18 mouse cellular contexts compared by ENCODE assay signal in genomic region chr9:71150175-71150574, GRCm38 (mm10). TPM values are rescaled to one million over a fixed set of nuclear protein-coding genes. Genes with fewer than 3 reads are reported as not detected.
DNase-seq lines count a peak whose midpoint lies in the region; ATAC-seq and TF ChIP-seq lines count a peak whose summit lies in the region.
"Had no signal": no experiment of that assay in that cellular context is flagged by ENCODE, and none has a peak within 500 bp of the region (broad histone marks: within the 10 kb centered on the region; RNA-seq: fewer than 3 reads in every experiment).

No protein-coding gene starts in this region.

- DNase-seq in liver = peak; percentile 69
- no peak for DNase-seq in liver, postnatal 0 days
- DNase-seq in liver, embryonic 11.5 days (ENCODE audit: low spot score) = no peak
- DNase-seq in cerebellum, adult 9-11 months = no peak
- no peak for DNase-seq in urinary bladder, adult 18-20 months (ENCODE audit: low spot score in 2 of 2)
- DNase-seq: adrenal gland, postnatal 14 days; cerebellum, adult 2 months; cerebellum, postnatal 14 days; heart, adult 2 months had no signal

- no peaks in the 10 kb centered on the region for H3K36me3 ChIP-seq in liver, postnatal 0 days (replicated peaks; ENCODE audit: insufficient read depth, low read length)
- H3K36me3 ChIP-seq in liver, embryonic 11.5 days (ENCODE audit: control insufficient read depth, insufficient read depth, low read length) = no peaks in the 10 kb centered on the region
- no peaks in the 10 kb centered on the region for H3K36me3 ChIP-seq in liver, embryonic 15.5 days (replicated peaks)
- H3K36me3 ChIP-seq in forebrain, embryonic 16.5 days (ENCODE audit: control insufficient read depth, insufficient read depth) = no peaks in the 10 kb centered on the region
- H3K36me3 ChIP-seq: embryonic facial prominence, embryonic 12.5 days; heart, embryonic 12.5 days; hindbrain, embryonic 10.5 days had no signal

- no peak overlapping the region for H3K4me3 ChIP-seq in liver, postnatal 0 days (ENCODE audit: low read depth, low read length)
- H3K4me3 ChIP-seq in liver, embryonic 11.5 days (ENCODE audit: low read depth, low read length) = no peak overlapping the region
- H3K4me3 ChIP-seq in liver, embryonic 15.5 days (replicated peaks) = no peak overlapping the region
- no peak overlapping the region for H3K4me3 ChIP-seq in forebrain, embryonic 16.5 days (replicated peaks; ENCODE audit: low read length)
- H3K4me3 ChIP-seq: embryonic facial prominence, embryonic 12.5 days; forebrain, embryonic 13.5 days; heart, adult 2 months; heart, embryonic 12.5 days; hindbrain, embryonic 10.5 days had no signal

- H3K27me3 ChIP-seq in liver, postnatal 0 days (ENCODE audit: insufficient read depth, low read length) = no peaks in the 10 kb centered on the region
- no peaks in the 10 kb centered on the region for H3K27me3 ChIP-seq in liver, embryonic 11.5 days (replicated peaks; ENCODE audit: control insufficient read depth, insufficient read depth, low read length)
- no peaks in the 10 kb centered on the region for H3K27me3 ChIP-seq in liver, embryonic 15.5 days
- no peaks in the 10 kb centered on the region for H3K27me3 ChIP-seq in forebrain, embryonic 16.5 days (replicated peaks; ENCODE audit: control insufficient read depth, insufficient read depth, low read length)
- H3K27me3 ChIP-seq: embryonic facial prominence, embryonic 12.5 days; forebrain, embryonic 13.5 days; heart, embryonic 12.5 days had no signal

- no peak overlapping the region; the same call in 1 of the 2 replicates for H3K27ac ChIP-seq in liver, postnatal 0 days (ENCODE audit: low read depth)
- H3K27ac ChIP-seq in liver, embryonic 11.5 days (ENCODE audit: low read depth, low read length) = no peak overlapping the region
- peak overlapping the region; percentile 75 for H3K27ac ChIP-seq in liver, embryonic 15.5 days (replicated peaks)
- no peak overlapping the region for H3K27ac ChIP-seq in forebrain, embryonic 16.5 days (ENCODE audit: low read length)
- H3K27ac ChIP-seq: embryonic facial prominence, embryonic 12.5 days; forebrain, embryonic 13.5 days; heart, adult 2 months; hindbrain, embryonic 10.5 days; hindbrain, embryonic 14.5 days had no signal

- H3K4me2 ChIP-seq in liver, postnatal 0 days (ENCODE audit: low read depth, low read length) = no peak overlapping the region
- no peak overlapping the region for H3K4me2 ChIP-seq in liver, embryonic 11.5 days
- no peak overlapping the region for H3K4me2 ChIP-seq in liver, embryonic 15.5 days
- no peak overlapping the region for H3K4me2 ChIP-seq in forebrain, embryonic 16.5 days (ENCODE audit: low read length)
- H3K4me2 ChIP-seq: embryonic facial prominence, embryonic 12.5 days; forebrain, embryonic 13.5 days; heart, embryonic 12.5 days; hindbrain, embryonic 14.5 days had no signal

- no peak overlapping the region for H3K9ac ChIP-seq in liver, postnatal 0 days (replicated peaks)
- no peak overlapping the region for H3K9ac ChIP-seq in liver, embryonic 11.5 days (ENCODE audit: low read depth, low read length)
- H3K9ac ChIP-seq in liver, embryonic 15.5 days = no peak overlapping the region
- H3K9ac ChIP-seq in forebrain, embryonic 16.5 days (replicated peaks; ENCODE audit: low read depth, low read length) = no peak overlapping the region
- H3K9ac ChIP-seq: embryonic facial prominence, embryonic 12.5 days; forebrain, embryonic 13.5 days; heart, embryonic 12.5 days; hindbrain, embryonic 14.5 days had no signal

- ATAC-seq in liver, postnatal 0 days = no peak
- peak; percentile 81 for ATAC-seq in liver, embryonic 11.5 days (replicated peaks; ENCODE audit: low FRiP score)
- peak; percentile 62 for ATAC-seq in liver, embryonic 15.5 days (ENCODE audit: insufficient read depth)
- ATAC-seq in forebrain, embryonic 16.5 days = no peak
- ATAC-seq: activated CD4-positive, CD25-positive, alpha-beta regulatory T cell, adult 4 months; forebrain, embryonic 13.5 days; Patski had no signal

- peaks cover 23% of the 10 kb centered on the region for H3K4me1 ChIP-seq in liver, postnatal 0 days (ENCODE audit: insufficient read depth)
- peaks cover 22% of the 10 kb centered on the region for H3K4me1 ChIP-seq in liver, embryonic 11.5 days (replicated peaks; ENCODE audit: control insufficient read depth, insufficient read depth, low read length)
- H3K4me1 ChIP-seq in liver, embryonic 15.5 days (replicated peaks) = peaks cover 84% of the 10 kb centered on the region
- no peaks in the 10 kb centered on the region for H3K4me1 ChIP-seq in forebrain, embryonic 16.5 days (replicated peaks; ENCODE audit: control insufficient read depth, insufficient read depth, low read length)
- H3K4me1 ChIP-seq: embryonic facial prominence, embryonic 12.5 days had no signal

- H3K9me3 ChIP-seq in liver, postnatal 0 days (ENCODE audit: low read length) = no peaks in the 10 kb centered on the region
- no peaks in the 10 kb centered on the region for H3K9me3 ChIP-seq in liver, embryonic 11.5 days (ENCODE audit: control insufficient read depth, low read length)
- no peaks in the 10 kb centered on the region for H3K9me3 ChIP-seq in liver, embryonic 15.5 days (replicated peaks)
- H3K9me3 ChIP-seq in forebrain, embryonic 16.5 days (ENCODE audit: control insufficient read depth, low read length) = no peaks in the 10 kb centered on the region
- H3K9me3 ChIP-seq: embryonic facial prominence, embryonic 12.5 days; forebrain, embryonic 13.5 days; heart, embryonic 12.5 days; hindbrain, embryonic 10.5 days had no signal

- TF ChIP-seq CTCF in liver, postnatal 0 days (IDR thresholded peaks at IDR 0.05; ENCODE audit: low read depth) = no peak

- TF ChIP-seq EP300 in liver, postnatal 0 days (IDR thresholded peaks at IDR 0.05; ENCODE audit: low read depth) = no peak

- 56% methylated on average over 4 of the region's 4 CpGs for WGBS in liver, postnatal 0 days (ENCODE audit: insufficient replicate concordance)
- 57% methylated on average over 4 of the region's 4 CpGs for WGBS in liver, embryonic 11.5 days
- 23% methylated on average over 4 of the region's 4 CpGs for WGBS in liver, embryonic 15.5 days (ENCODE audit: insufficient replicate concordance)
- 93% methylated on average over 4 of the region's 4 CpGs for WGBS in forebrain, embryonic 16.5 days

RNA-seq across cellular contexts. Expression of gene Aqp9, which starts 18.3 kb away (rescaled TPM):
- polyA plus RNA-seq in liver, postnatal 0 days (2015; fragmentation: Nextera tagmentation; extraction: Ambion mirVana) = 70.9 and 75.4 TPM in 2 replicates
- 13.6 and 15.2 TPM in 2 replicates for polyA plus RNA-seq in liver, embryonic 11.5 days (2014; fragmentation: Nextera tagmentation; extraction: Ambion mirVana)
- 7.7 and 8.2 TPM in 2 replicates for polyA plus RNA-seq in liver, embryonic 15.5 days (2015; fragmentation: Nextera tagmentation; extraction: Ambion mirVana)
- 0.67 and 1.2 TPM in 2 replicates for polyA plus RNA-seq in forebrain, embryonic 16.5 days (2015; fragmentation: Nextera tagmentation; extraction: Ambion mirVana)
- polyA plus RNA-seq: embryonic facial prominence, embryonic 12.5 days had no signal

Comparison
In these comparisons a context has a peak if more than half of its experiments do, and no peak if none do; other contexts are left out.
1. ATAC-seq: peak in liver, embryonic 11.5 days (single experiment) and liver, embryonic 15.5 days (single experiment); none in liver, postnatal 0 days (single experiment) and forebrain, embryonic 16.5 days (single experiment).